Mouse (Mus musculus) left cerebral cortex, postnatal 4 days (tissue): ENCODE results near the gene Specc1l. TPM values are rescaled to one million over a fixed set of nuclear protein-coding genes. Genes with fewer than 3 reads are reported as not detected.

Source experiments
- DNase-seq: peaks from one replicate; pipeline ENCODE4 v3.0.0-alpha.2; 2022
- intact Hi-C: fragments of 180-260 bp; cut with DNase I; formaldehyde crosslinking; loops from one replicate; pipeline ENCODE4 v1.15.1; 2025
- total RNA-seq, 2 experiments: library from RNA; stranded (reverse); gene quantifications; 2 replicates each; pipeline ENCODE4 v1.2.3; 2021

Specc1l gene
- total RNA-seq, 2 experiments from 2014 or later: 53.3 to 58.4 TPM

GRCm38 (mm10) chr10:75222611-75222998, 10.7 kb downstream of the Specc1l start:
- DNase-seq: no peak
- intact Hi-C loops: no loop called here

GRCm38 (mm10) chr10:75224154-75224553, 12.3 kb downstream of the Specc1l start:
- no peak for DNase-seq
- intact Hi-C loops: no loop called here

- peak; percentile 6 for DNase-seq
- intact Hi-C loops: no loop called here
Measured at GRCm38 (mm10) chr10:75224630-75225029, 12.8 kb downstream of the Specc1l start.

- intact Hi-C loops: no loop called here
- no peak for DNase-seq
Measured at GRCm38 (mm10) chr10:75227381-75227780, 15.5 kb downstream of the Specc1l start.

GRCm38 (mm10) chr10:75230572-75230971, 18.7 kb downstream of the Specc1l start:
- intact Hi-C loops: no loop called here
- DNase-seq: peak; percentile 10

DNA sequence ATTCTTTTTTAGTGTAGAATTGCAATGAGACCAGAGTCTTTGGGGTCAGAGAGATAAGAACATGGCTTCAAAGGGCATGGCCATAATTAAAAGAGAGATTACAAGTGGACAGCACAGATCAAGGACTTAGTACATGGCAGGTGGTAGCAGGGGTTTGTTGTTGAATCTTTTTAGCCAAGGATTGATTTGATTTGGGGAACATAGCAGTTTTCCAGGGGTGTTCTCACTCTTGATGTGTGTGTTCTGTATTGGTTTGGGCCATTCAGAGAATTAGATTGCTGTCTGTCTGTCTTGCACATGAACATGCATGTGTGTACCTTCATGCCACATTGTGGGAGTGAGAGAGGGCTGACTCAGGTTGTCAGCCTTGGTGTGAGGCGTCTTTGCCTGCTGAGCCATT, 20.0 kb downstream of the Specc1l start:
- DNase-seq: no peak
- intact Hi-C loops: no loop called here

- intact Hi-C loops: no loop called here
- no peak for DNase-seq
Measured at GRCm38 (mm10) chr10:75232612-75233155, 20.8 kb downstream of the Specc1l start.

GRCm38 (mm10) chr10:75233489-75233888, 21.6 kb downstream of the Specc1l start:
- intact Hi-C loops: no loop called here
- DNase-seq: no peak

GRCm38 (mm10) chr10:75235726-75236125, 23.9 kb downstream of the Specc1l start:
- no peak for DNase-seq
- intact Hi-C loops: no loop called here

GRCm38 (mm10) chr10:75236156-75236555, 24.3 kb downstream of the Specc1l start:
- intact Hi-C loops: no loop called here

DNA sequence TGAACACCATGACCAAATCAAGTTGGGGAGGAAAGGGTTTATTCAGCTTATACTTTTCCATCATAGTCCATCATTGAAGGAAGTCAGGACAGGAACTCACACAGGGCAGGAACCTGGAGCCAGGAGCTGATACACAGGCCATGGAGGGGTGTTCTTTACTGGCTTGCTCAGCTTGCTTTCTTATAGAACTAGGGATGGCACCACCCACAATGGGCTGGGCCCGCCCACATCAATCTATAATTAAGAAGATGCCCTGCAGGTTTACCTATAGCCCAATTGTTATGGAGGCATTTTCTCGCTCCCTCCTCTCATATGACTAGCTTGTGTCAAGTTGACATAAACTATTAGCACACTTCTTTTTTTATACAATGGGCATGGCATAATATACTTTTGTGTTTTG, 25.3 kb downstream of the Specc1l start:
- intact Hi-C loops: no loop called here
- no peak for DNase-seq

More at GRCm38 (mm10) chr10:75236156-75236555, 24.3 kb downstream of the Specc1l start:
- DNase-seq: no peak

- intact Hi-C loops: no loop called here
- no peak for DNase-seq
Measured at GRCm38 (mm10) chr10:75240583-75241250, 28.8 kb downstream of the Specc1l start.

GRCm38 (mm10) chr10:75245806-75246205, 33.9 kb downstream of the Specc1l start:
- intact Hi-C loops: loop anchor here (5.0 kb wide), 1 partner anchor 241 kb away; no protein-coding TSS in a partner anchor
- DNase-seq: peak; percentile 50

- intact Hi-C loops: loop anchor here (5.0 kb wide), 1 partner anchor 241 kb away; no protein-coding TSS in a partner anchor
- no peak for DNase-seq
Measured at GRCm38 (mm10) chr10:75246331-75246730, 34.5 kb downstream of the Specc1l start.

DNA sequence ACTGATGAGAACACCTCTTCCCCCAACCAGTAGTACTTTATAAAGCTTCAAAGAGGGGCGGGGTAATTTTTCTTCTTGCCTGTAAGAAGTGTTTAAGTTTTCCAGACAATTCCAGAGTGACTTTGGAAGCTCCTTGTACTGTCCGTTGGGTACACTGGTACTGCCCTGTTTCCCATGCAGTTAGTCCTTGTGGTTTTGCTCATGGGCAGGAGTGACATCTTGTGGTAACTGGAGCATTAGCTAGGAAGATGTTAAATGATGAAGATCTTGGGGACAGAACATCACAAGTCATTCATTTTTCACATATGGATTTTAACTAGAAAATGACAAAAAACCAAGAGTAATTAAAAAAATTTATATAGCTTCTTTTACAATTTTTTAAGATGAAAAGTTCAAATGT, 39.1 kb downstream of the Specc1l start:
- DNase-seq: no peak
- intact Hi-C loops: loop anchor here (5.0 kb wide), 1 partner anchor 69 kb away; no protein-coding TSS in a partner anchor

- intact Hi-C loops: loop anchor here (5.0 kb wide), 1 partner anchor 70 kb away; no protein-coding TSS in a partner anchor
- DNase-seq: peak; percentile 60
Measured at GRCm38 (mm10) chr10:75252301-75253022, 40.6 kb downstream of the Specc1l start.

DNA sequence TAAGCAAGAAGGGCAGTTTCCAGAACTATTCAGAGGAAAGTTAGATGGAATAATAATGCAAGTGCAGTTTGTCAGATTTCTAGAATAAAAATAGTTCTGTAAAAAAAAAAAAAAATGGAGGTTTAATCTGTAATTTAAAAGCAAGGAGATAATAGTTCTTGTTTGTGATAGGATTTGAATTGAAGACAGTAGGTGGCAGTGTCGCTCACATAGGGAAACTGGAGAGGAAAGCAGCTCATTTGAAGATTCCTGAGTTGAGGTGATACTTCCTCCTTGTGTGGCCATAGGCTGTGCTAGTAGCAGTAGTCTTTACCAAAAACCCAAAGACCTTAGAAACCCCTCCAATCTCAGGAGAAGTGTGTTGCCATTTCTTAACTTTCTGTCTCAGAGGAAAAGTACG, 43.2 kb downstream of the Specc1l start:
- peak; percentile 6 for DNase-seq
- intact Hi-C loops: no loop called here

GRCm38 (mm10) chr10:75257401-75257800, 45.5 kb downstream of the Specc1l start:
- intact Hi-C loops: no loop called here
- DNase-seq: no peak

- no peak for DNase-seq
Measured at GRCm38 (mm10) chr10:75258241-75258640, 46.4 kb downstream of the Specc1l start.

DNA sequence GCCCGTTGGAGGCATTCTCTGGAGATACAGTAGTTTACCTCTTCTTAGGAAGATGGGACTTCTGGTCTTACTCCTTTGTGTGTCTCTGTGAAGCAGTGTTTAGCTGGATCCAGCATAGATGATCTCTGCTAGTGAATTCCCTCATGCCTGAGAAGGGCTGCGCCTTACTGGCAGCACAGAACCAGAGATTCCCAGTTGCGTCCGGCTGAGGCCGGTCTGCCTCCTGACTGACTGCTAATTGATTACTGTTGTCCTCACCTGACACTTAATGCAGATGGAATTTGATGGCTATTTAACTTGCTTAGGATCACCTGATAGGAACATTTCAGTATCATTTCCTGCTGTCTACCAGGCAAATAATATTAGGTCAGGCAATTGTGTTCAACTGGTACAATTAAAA, 49.4 kb downstream of the Specc1l start:
- no peak for DNase-seq
- intact Hi-C loops: no loop called here

More at GRCm38 (mm10) chr10:75258241-75258640, 46.4 kb downstream of the Specc1l start:
- intact Hi-C loops: no loop called here

GRCm38 (mm10) chr10:75264993-75265555, 53.2 kb downstream of the Specc1l start:
- intact Hi-C loops: no loop called here

More at GRCm38 (mm10) chr10:75264993-75265555, 53.2 kb downstream of the Specc1l start:
- DNase-seq: no peak
